ENCODE assay signal across 10 mouse cellular contexts in the genomic region with DNA sequence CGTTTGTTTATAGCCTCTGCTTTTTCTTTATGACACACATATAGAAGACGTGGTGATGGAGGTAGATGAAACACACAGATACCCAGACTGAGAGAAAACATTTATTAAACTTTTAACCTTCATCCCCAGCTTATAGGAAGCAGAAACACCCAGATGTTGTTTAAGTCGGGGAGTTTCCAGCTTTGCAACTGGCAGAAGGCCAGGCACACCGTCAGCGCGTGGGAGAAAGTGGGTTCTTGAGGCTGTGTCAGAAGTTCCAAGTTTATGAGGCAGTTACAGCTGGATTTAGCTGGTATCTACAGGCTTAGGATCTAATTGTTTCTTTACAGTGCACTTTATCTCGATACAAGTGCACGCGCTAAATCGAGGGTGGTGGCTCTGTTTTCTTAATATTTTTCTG.
A peak's percentile ranks its signal among the peaks of the same experiment; 100 is the strongest.
DNase-seq lines count a peak whose midpoint lies in the region; ATAC-seq and TF ChIP-seq lines count a peak whose summit lies in the region.
"Had no signal": no experiment of that assay in that cellular context is flagged by ENCODE, and none has a peak within 500 bp of the region (broad histone marks: within the 10 kb centered on the region; RNA-seq: fewer than 3 reads in every experiment).

No protein-coding gene starts in this region.

- whole genome bisulfite sequencing in intestine, embryonic 14.5 days: 32% methylated on average over 10 of the region's 10 CpGs
- WGBS in intestine, postnatal 0 days: 24% methylated on average over 10 of the region's 10 CpGs

- no peak for TF ChIP-seq RAD21 in CH12.LX (IDR thresholded peaks at IDR 0.05; ENCODE audit: low read depth, low read length)

- H3K79me2 ChIP-seq in CH12.LX (replicated peaks; ENCODE audit: control insufficient read depth, extremely low read depth, insufficient read depth, poor library complexity, severe bottlenecking): no peaks in the 10 kb centered on the region

- H3K27ac ChIP-seq in intestine, embryonic 14.5 days (ENCODE audit: low read depth): peak overlapping the region; percentile 22; the same call in 1 of the 2 replicates
- no peak overlapping the region for H3K27ac ChIP-seq in intestine, postnatal 0 days (ENCODE audit: low read depth, low read length)
- H3K27ac ChIP-seq in CH12.LX (ENCODE audit: insufficient read depth, low read depth): 0 out of 2 replicates have a peak overlapping the region, but pooled peaks have one; percentile 13
- H3K27ac ChIP-seq: hindbrain, embryonic 13.5 days; liver, embryonic 15.5 days had no signal

- ATAC-seq in intestine, embryonic 14.5 days (replicated peaks; ENCODE audit: low FRiP score, low TSS enrichment, low read depth): peak; percentile 27; the same call in 1 of the 2 replicates
- ATAC-seq in intestine, postnatal 0 days: no peak

- dilution Hi-C loops in CH12.LX (cut with MboI; ENCODE audit: extremely low pct_ligation_motif_present, extremely low pct_unique_long_range_greater_than_20kb, low sequenced_read_pairs): no loop called here

- H3K27me3 ChIP-seq in intestine, embryonic 14.5 days (replicated peaks; ENCODE audit: control insufficient read depth, insufficient read depth, low read length): no peaks in the 10 kb centered on the region
- H3K27me3 ChIP-seq in intestine, postnatal 0 days (replicated peaks; ENCODE audit: control insufficient read depth, insufficient read depth, low read length): no peaks in the 10 kb centered on the region
- H3K27me3 ChIP-seq in CH12.LX (replicated peaks): no peaks in the 10 kb centered on the region
- H3K27me3 ChIP-seq: hindbrain, embryonic 13.5 days; liver, embryonic 15.5 days had no signal

- peaks cover 9% of the 10 kb centered on the region; the same call in 1 of the 2 replicates for H3K4me1 ChIP-seq in intestine, embryonic 14.5 days (replicated peaks; ENCODE audit: control insufficient read depth, insufficient read depth, low read length)
- H3K4me1 ChIP-seq in intestine, postnatal 0 days (replicated peaks; ENCODE audit: control insufficient read depth, insufficient read depth, low read length): 0 out of 2 replicates have a peak, but pooled peaks cover 4% of the 10 kb centered on the region
- H3K4me1 ChIP-seq in CH12.LX (ENCODE audit: control insufficient read depth in 1 of 2, insufficient read depth in 2 of 2): peaks cover 9 to 17% of the 10 kb centered on the region in 2 experiments
- H3K4me1 ChIP-seq: hindbrain, embryonic 13.5 days; liver, embryonic 15.5 days had no signal

- peak; percentile 82 for DNase-seq in intestine, embryonic 14.5 days (ENCODE audit: low spot score)
- DNase-seq in CH12.LX (ENCODE audit: extremely low read depth): no peak
- DNase-seq in heart, postnatal 4 days: peak; percentile 80
- DNase-seq in lung, postnatal 36 days: peak; percentile 57
- no peak for DNase-seq in cerebellum, adult 9-11 months
- no peak for DNase-seq in urinary bladder, postnatal 25 days (ENCODE audit: low spot score)
- DNase-seq in right cerebral cortex, adult 2 months (ENCODE audit: low spot score in 2 of 2): no peak

- TF ChIP-seq EP300 in CH12.LX (IDR thresholded peaks at IDR 0.05; ENCODE audit: low read length): peak; percentile 59

- no peaks in the 10 kb centered on the region for H3K9me3 ChIP-seq in intestine, embryonic 14.5 days (ENCODE audit: control insufficient read depth, low read length)
- H3K9me3 ChIP-seq in intestine, postnatal 0 days (ENCODE audit: control insufficient read depth): no peaks in the 10 kb centered on the region
- no peaks in the 10 kb centered on the region for H3K9me3 ChIP-seq in CH12.LX (replicated peaks; ENCODE audit: low read length)
- H3K9me3 ChIP-seq: hindbrain, embryonic 13.5 days; liver, embryonic 15.5 days had no signal

- in situ Hi-C loops in CH12.LX (cut with MboI; ENCODE audit: low pct_ligation_motif_present, low pct_unique_long_range_greater_than_20kb, low sequenced_read_pairs): no loop called here

- no peak overlapping the region for H3K4me3 ChIP-seq in intestine, embryonic 14.5 days (ENCODE audit: low read depth, low read length)
- H3K4me3 ChIP-seq in intestine, postnatal 0 days (ENCODE audit: low read depth, low read length): no peak overlapping the region
- H3K4me3 ChIP-seq in CH12.LX (replicated peaks in 1 of 3; ENCODE audit: low read depth in 2 of 3, low read length in 2 of 3, poor library complexity in 1 of 3): no peak overlapping the region
- H3K4me3 ChIP-seq: hindbrain, embryonic 13.5 days; liver, embryonic 15.5 days had no signal

- no peak for TF ChIP-seq CTCF in intestine, postnatal 0 days (IDR thresholded peaks at IDR 0.05; ENCODE audit: low read depth)
- TF ChIP-seq CTCF in CH12.LX (conservative IDR thresholded peaks at IDR 0.05 in 1 of 2, IDR thresholded peaks at IDR 0.05 in 1 of 2; ENCODE audit: low read depth in 2 of 2, low read length in 2 of 2): no peak

- H3K36me3 ChIP-seq in intestine, embryonic 14.5 days (ENCODE audit: control insufficient read depth, insufficient read depth, low read length): no peaks in the 10 kb centered on the region
- H3K36me3 ChIP-seq in intestine, postnatal 0 days (ENCODE audit: control insufficient read depth, insufficient read depth): no peaks in the 10 kb centered on the region
- H3K36me3 ChIP-seq in CH12.LX (replicated peaks in 1 of 2; ENCODE audit: control insufficient read depth in 1 of 2, insufficient read depth in 1 of 2, low read length in 1 of 2): no peaks in the 10 kb centered on the region
- H3K36me3 ChIP-seq: hindbrain, embryonic 13.5 days; liver, embryonic 15.5 days had no signal

- no peak overlapping the region for H3K9ac ChIP-seq in intestine, embryonic 14.5 days (ENCODE audit: low read length)
- no peak overlapping the region for H3K9ac ChIP-seq in intestine, postnatal 0 days (ENCODE audit: low read depth, low read length)
- peak overlapping the region; percentile 11; the same call in 1 of the 2 replicates for H3K9ac ChIP-seq in CH12.LX (ENCODE audit: insufficient read depth, low read depth)
- H3K9ac ChIP-seq: hindbrain, embryonic 13.5 days; liver, embryonic 15.5 days had no signal

- no peak for TF ChIP-seq POLR2A in CH12.LX (IDR thresholded peaks at IDR 0.05; ENCODE audit: low read depth, low read length)

- H3K4me2 ChIP-seq in intestine, embryonic 14.5 days (ENCODE audit: low read length): no peak overlapping the region
- no peak overlapping the region for H3K4me2 ChIP-seq in intestine, postnatal 0 days (replicated peaks; ENCODE audit: low read depth)
- H3K4me2 ChIP-seq in CH12.LX (ENCODE audit: insufficient read depth, low read depth, poor library complexity, severe bottlenecking): peak overlapping the region; percentile 46
- H3K4me2 ChIP-seq: hindbrain, embryonic 13.5 days; liver, embryonic 15.5 days had no signal

TF ChIP-seq in CH12.LX, 34 proteins besides CTCF, POLR2A, EP300 and RAD21:
- no peak for TF ChIP-seq CHD1 (IDR thresholded peaks at IDR 0.05; ENCODE audit: low read depth, low read length)
- TF ChIP-seq ETS1 (conservative IDR thresholded peaks at IDR 0.05; ENCODE audit: low read depth, low read length): peak; percentile 44; the same call in 1 of the 2 replicates
- 0 out of 2 replicates have a peak, but pooled peaks have one; percentile 27 for TF ChIP-seq SIN3A (IDR thresholded peaks at IDR 0.05; ENCODE audit: low read length)
- no peak for TF ChIP-seq SMC3 (IDR thresholded peaks at IDR 0.05; ENCODE audit: low read depth, low read length)
- TF ChIP-seq ZC3H11A (IDR thresholded peaks at IDR 0.05; ENCODE audit: low read depth, low read length): no peak
- TF ChIP-seq IRF4 (IDR thresholded peaks at IDR 0.05; ENCODE audit: low read depth, low read length): no peak
- TF ChIP-seq BHLHE40 (IDR thresholded peaks at IDR 0.05; ENCODE audit: low read depth, low read length): peak; percentile 70
- TF ChIP-seq RCOR1 (conservative IDR thresholded peaks at IDR 0.05; ENCODE audit: low read depth, low read length): no peak
- no peak for TF ChIP-seq JUN (IDR thresholded peaks at IDR 0.05; ENCODE audit: insufficient read depth, low read depth, low read length)
- no peak for TF ChIP-seq JUND (conservative IDR thresholded peaks at IDR 0.05; ENCODE audit: low read depth, low read length)
- TF ChIP-seq MYC (IDR thresholded peaks at IDR 0.05; ENCODE audit: low read depth, low read length): 0 out of 2 replicates have a peak, but pooled peaks have one; percentile 17
- TF ChIP-seq ZMIZ1 (IDR thresholded peaks at IDR 0.05; ENCODE audit: low read depth, low read length): no peak
- TF ChIP-seq CHD2 (IDR thresholded peaks at IDR 0.05; ENCODE audit: low read length): no peak
- TF ChIP-seq TCF12 (IDR thresholded peaks at IDR 0.05; ENCODE audit: low read depth, low read length): 0 out of 2 replicates have a peak, but pooled peaks have one; percentile 17
- TF ChIP-seq POLR2AphosphoS2 (IDR thresholded peaks at IDR 0.05; ENCODE audit: low read depth, low read length): no peak

Comparison
In these comparisons a context has a peak if more than half of its experiments do, and no peak if none do; other contexts are left out.
1. DNase-seq: peak in intestine, embryonic 14.5 days (single experiment), heart, postnatal 4 days (single experiment) and lung, postnatal 36 days (single experiment); none in CH12.LX (single experiment), cerebellum, adult 9-11 months (single experiment), urinary bladder, postnatal 25 days (single experiment) and right cerebral cortex, adult 2 months (0 of 2).